Mouse (Mus musculus): ENCODE results near the gene Anp32e. TPM values are rescaled to one million over a fixed set of nuclear protein-coding genes. Genes with fewer than 3 reads are reported as not detected.
A peak's percentile ranks its signal among the peaks of the same experiment; 100 is the strongest.

The Anp32e gene
- total RNA-seq, 2 experiments from 2014 or later = 78.9 to 80.6 TPM

DNA sequence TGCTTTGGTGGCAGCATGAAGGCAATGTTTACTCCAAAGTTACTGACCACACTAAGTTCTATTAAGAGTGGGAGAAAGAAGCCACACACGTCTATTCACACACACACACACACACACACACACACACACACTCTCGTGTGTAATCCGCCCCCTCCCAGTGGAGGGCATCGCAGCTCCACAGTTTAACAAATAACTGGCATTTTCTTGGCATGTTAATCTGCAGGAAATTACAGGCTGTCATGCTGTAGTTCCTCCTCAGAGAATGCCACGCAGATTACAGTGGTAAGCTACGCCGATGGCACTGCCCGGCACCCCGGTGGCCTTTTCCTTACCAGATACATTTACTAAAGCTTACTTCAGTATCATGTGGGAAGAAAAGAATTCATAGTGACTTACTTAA, 49.2 kb downstream of the Anp32e start:
- DNase-seq (ENCODE audit: low spot score in 2 of 2) = no peak
- no peak for TF ChIP-seq CTCF (conservative IDR thresholded peaks at IDR 0.05)
- Histone ChIP-seq H3K27ac (peak overlapping the region; percentile 39; the same call in 1 of the 2 replicates), H3K4me3 (no peak overlapping the region)

DNA sequence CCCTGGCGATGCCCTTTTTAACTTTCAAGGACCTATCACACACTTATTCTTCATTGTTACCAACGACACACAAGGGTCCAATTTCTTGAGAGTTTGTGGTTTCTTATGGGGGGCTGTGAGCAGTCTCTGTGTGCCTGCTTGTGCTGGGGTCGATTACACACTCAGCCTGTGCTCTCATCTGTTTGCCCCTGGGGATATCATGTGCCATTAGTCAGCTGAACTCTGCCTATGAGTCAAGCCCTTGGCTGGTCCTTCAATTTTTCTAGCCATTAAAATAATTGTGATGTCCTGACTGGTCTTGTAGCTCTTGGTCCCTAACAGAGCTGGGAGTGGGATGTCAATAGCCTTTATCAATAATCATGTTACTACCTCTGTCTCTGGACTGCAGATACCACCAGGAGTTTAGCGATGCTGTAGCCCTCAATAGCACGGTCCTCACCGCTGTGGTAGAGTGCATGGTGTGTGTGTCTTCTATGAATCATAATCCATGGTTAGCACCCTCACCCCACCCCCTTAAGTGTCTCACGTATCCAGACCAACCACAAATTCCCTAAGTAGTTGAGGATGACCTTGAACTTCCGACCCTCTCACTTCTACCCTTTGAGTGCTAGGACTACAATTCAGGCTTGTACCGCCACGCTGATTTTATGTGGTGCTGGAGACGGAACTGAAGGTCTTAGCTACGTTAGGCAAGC, 51.4 kb downstream of the Anp32e start:
- Histone ChIP-seq H3K27ac (no peak overlapping the region), H3K4me3 (no peak overlapping the region)
- DNase-seq (ENCODE audit: low spot score in 2 of 2) = no peak
- TF ChIP-seq CTCF (conservative IDR thresholded peaks at IDR 0.05) = no peak

DNA sequence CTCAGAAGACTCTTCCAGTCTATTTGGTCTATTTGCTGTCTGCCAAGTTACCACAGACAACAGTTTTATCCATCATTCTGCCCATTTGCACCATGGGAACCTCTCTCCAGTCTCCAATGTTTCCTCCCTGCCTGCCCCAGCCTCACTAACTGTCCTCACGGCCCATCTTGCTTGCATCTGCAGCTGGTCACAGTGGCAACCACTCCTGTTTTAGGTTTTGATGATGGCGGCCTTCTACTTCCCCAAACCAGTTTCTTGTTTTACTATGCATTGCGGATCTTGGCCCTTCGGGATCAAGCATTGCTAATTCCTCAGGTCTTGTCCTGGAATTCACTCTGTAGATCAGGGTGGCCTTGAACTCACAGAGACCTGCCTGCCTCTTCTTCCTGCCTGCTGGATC, 53.1 kb downstream of the Anp32e start:
- no peak for TF ChIP-seq CTCF (conservative IDR thresholded peaks at IDR 0.05)
- DNase-seq (ENCODE audit: low spot score in 2 of 2) = no peak
- no peak overlapping the region for H3K27ac ChIP-seq
- H3K4me3 ChIP-seq = no peak overlapping the region

DNA sequence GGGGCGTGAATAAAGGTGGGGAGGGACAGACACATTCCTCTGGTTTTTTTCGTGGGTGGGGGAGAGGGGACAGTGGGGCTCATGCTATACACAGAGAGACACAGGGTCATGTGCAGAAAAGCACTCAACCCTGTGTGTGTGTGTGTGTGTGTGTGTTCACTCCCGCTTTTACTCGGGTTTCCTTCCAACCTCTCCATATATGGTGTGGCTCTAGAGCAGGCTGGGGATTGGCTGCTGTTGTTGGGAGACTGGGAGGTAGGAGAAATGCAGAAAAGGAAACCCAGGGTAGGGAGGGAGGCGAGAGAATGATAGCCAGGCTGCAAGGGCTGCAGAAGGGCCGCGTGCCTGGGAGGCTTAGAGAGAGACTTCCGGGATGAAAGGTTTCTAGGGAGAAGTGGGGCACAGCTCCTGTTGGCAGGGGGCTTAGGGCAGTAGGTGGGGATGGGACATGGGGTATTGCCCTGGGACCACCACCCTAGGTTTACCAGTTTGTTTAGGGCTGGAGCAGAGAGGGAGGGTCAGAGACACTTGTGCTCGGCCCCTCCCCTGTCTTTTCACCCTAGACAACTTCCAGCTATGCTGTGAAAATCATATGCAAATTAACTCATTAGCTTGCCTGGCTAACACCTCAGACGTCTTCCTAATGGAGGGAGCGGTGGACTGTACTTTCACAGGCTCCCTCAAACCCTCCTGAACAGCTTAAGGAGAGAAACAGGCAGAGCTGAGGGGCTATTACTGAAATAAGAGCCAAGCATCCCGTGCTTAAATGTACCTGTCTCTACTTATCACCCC, 56.4 kb downstream of the Anp32e start:
- DNase-seq (ENCODE audit: low spot score in 2 of 2) = peak; percentile 58 to 64
- peak overlapping the region; percentile 38 for H3K4me3 ChIP-seq
- H3K27ac ChIP-seq = peak overlapping the region; percentile 82
- no peak for TF ChIP-seq CTCF (conservative IDR thresholded peaks at IDR 0.05)

DNA sequence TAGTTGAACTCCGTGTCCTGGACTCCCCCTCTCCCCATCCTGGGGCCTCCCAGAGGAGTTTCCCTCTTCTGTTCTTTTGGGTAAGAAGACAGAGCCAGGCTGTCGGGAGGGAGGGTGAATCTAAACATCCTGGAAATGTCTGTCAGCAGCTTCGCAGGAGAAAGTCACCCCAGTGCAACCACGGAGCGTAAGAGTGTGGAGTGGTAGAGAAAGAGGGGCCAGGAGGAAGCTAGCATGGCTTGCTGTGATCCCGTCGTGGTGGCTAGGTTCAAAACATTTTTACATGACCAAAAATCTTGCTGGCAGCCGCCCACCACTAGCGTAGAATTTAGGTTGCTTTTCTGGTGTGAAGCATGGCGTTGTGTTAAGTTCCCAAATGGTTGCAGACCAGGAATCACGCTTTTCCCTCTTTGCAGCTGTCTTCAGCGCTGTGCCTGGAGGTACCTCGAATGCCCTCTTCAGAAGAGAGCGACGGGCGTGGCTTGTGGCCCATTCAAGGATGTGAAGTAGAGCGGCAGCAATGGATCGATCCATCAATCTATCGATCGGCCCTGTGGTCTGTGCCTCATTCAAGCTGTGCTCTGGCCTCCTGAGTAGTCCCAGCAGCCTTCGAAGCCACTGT, 57.1 kb downstream of the Anp32e start:
- no peak for TF ChIP-seq CTCF (conservative IDR thresholded peaks at IDR 0.05)
- peak overlapping the region; percentile 82 for H3K27ac ChIP-seq
- H3K4me3 ChIP-seq = peak overlapping the region; percentile 38
- DNase-seq (ENCODE audit: low spot score in 2 of 2) = peak; percentile 50 to 55

DNA sequence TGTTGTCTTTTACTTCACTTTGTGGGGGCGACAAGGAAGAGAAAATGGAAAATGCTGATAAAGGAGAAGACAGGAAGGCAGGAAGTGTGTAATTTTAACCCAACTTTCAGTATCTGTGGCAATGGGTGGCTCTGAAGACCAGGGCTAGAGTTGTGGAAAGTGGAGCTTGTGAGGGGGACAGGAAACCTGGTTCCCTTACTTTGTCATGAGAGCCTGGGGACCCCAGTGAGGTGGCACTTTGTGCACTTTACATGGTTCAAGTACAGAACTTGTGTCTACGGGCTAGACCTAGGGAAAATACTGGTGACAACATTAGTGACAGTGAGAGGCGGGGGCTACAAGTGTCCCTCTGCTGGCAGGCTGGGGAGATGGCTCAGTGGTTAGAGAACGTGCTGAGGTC, 57.9 kb downstream of the Anp32e start:
- no peak for DNase-seq (ENCODE audit: low spot score in 2 of 2)
- Histone ChIP-seq H3K27ac (peak overlapping the region; percentile 82; the same call in 1 of the 2 replicates), H3K4me3 (no peak overlapping the region)
- 0 out of 2 replicates have a peak, but pooled peaks have one; percentile 7 for TF ChIP-seq CTCF (conservative IDR thresholded peaks at IDR 0.05)

DNA sequence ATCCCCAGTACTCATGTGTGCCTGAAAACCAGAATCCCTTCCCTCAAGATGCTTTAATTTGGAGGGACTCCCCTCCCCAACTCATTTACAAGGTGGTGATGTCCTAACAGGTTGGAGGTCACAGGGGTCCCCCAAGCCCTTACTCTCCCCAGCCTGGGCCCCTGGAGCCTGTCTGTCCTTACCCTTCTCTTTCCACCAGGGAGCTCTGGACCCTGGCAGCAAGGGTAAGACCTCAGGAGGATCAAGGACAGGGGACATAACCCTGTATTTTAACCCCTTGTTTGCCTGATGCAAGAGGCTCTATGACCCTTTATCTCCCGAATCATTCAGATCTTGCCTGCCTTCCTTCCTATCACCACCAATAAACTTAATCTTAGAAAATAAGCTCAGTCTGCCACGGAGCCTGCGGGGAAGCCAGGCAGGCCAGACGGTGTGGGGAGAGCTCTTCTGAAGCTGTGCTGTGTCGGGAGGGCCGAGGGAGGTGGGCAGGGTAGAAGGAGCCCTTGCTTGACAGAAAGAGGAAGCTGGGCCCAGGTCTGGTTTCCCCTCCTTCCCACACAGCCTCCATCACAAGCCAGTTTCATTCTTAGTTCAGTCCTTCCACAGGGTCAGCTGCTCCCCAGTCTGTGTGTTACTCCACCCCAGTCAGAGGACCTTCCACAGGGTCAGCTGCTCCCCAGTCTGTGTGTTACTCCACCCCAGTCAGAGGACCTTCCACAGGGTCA, 58.5 kb downstream of the Anp32e start:
- peak overlapping the region; percentile 82; the same call in 1 of the 2 replicates for H3K27ac ChIP-seq
- H3K4me3 ChIP-seq = no peak overlapping the region
- DNase-seq (ENCODE audit: low spot score in 2 of 2) = no peak
- TF ChIP-seq CTCF (conservative IDR thresholded peaks at IDR 0.05) = no peak

DNA sequence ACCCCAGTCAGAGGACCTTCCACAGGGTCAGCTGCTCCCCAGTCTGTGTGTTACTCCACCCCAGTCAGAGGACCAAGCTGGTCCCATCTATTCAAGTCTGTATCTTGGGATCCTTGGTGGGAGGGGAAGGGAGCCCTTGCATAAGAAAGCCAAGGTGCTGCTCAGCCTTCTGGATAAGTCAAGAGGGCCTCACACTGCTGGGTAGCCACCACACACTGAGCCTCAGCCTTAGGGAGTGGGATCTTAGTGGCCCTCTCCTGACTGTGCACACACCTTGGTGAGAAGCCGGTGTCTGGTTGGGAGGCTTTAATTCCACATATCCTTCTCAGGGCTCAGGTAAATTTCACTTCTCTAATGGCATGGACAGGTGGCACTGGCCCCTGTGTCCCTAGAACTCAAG, 59.1 kb downstream of the Anp32e start:
- TF ChIP-seq CTCF (conservative IDR thresholded peaks at IDR 0.05) = no peak
- Histone ChIP-seq H3K4me3 (no peak overlapping the region), H3K27ac (peak overlapping the region; percentile 62; the same call in 1 of the 2 replicates)
- no peak for DNase-seq (ENCODE audit: low spot score in 2 of 2)

DNA sequence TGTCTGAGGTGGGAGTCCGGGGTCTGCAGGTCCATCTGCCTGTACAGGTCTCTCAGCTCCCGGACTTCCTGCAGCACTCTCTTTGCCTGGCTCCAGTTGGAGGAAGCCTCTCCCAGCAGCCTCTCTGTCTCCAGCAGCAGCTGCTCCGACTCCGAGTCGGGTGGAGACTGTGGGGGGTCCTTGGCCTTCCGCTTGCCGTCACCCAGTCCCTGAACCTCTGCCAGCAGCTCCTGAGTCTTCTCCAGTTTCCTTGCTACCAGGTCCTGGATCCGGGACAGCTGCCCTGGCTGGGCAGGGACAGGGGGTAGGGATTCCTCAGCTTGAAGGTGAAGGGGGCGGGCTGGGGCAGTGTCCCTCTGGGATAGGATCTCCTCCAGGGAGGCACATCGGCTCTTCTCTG, 59.9 kb downstream of the Anp32e start:
- DNase-seq (ENCODE audit: low spot score in 2 of 2) = no peak
- Histone ChIP-seq H3K27ac (peak overlapping the region; percentile 62), H3K4me3 (no peak overlapping the region)
- TF ChIP-seq CTCF (conservative IDR thresholded peaks at IDR 0.05) = no peak

DNA sequence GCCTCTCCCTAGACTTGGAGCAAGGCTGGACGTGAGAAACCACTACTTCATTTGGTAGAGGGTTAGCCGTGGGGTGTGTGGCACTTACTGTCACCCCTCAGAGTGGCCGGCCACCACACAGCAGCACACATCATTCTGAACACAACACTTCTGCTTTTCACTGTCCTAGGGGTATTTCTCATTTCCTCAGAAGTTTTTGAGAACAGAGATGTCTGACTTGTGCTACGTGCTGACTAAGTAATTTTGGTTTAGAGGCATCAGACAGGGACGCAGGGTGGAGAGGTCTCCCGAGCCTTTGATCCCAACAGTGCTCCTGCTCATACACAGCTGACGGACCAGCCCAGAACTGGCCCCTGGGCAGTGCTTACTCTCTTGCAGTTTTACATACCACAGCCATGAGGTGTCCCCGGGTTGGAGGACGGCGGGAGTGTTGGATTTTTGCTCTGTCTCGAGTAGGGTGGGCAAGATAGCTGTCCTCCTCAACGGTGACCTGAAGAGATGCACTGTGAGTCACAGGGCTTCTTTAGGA, 61.4 kb downstream of the Anp32e start:
- TF ChIP-seq CTCF (conservative IDR thresholded peaks at IDR 0.05) = no peak
- Histone ChIP-seq H3K27ac (peak overlapping the region; percentile 62; the same call in 1 of the 2 replicates), H3K4me3 (no peak overlapping the region)
- no peak for DNase-seq (ENCODE audit: low spot score in 2 of 2)

DNA sequence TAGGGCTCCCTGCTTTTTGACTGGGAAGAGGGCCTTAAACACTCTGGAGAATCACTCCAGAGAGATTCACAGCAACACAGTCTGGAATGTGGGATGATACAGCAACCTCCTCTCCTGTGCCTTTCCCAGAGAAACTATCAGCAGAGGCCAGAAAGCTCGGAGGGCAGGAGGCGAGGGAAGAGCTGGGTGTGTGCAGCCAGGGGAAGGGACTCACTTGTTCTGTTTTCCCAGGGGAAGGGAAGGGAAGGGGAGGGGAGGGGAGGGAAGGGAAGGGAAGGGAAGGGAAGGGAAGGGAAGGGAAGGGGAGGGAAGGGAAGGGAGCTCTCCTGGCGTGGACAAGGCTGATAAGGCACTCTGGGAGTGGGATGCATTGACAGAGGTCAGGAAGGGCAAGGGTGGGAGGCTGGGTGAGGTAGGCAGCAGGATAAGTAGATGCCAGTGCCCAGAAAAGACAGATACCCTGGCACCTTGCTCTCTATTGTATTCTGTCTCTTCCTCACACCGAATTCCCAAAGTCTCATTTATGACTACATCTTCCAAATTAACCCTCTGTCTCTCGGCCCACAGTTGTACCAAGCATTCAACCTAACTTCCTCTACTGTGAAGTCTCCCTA, 64.1 kb downstream of the Anp32e start:
- Histone ChIP-seq H3K27ac (peak overlapping the region; percentile 95), H3K4me3 (peak overlapping the region; percentile 78)
- DNase-seq (ENCODE audit: low spot score in 2 of 2) = no peak
- TF ChIP-seq CTCF (conservative IDR thresholded peaks at IDR 0.05) = no peak

DNA sequence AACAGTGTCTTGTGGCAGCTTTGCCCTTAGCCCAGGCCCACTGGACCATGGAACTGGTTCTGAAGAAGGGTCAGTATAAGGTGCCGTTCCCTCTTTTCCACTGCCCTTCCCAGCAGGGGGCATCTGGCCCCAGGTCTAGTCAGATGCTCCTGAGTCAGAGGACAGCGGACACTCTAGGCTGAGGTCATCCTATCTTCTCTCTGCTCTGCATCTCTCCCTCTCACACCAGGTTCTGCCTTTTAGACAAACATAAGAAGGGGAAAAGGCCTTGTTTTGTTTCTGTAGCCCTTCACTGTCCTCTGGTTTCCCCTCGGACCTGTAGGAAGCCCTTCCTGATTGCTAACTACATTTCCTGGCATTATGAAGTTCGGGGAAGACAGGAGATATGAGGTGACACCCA, 64.8 kb downstream of the Anp32e start:
- Histone ChIP-seq H3K27ac (peak overlapping the region; percentile 95), H3K4me3 (peak overlapping the region; percentile 78)
- peak; percentile 23 for TF ChIP-seq CTCF (conservative IDR thresholded peaks at IDR 0.05)
- no peak for DNase-seq (ENCODE audit: low spot score in 2 of 2)
